ENCODE assay signal across 10 mouse cellular contexts in the genomic region with DNA sequence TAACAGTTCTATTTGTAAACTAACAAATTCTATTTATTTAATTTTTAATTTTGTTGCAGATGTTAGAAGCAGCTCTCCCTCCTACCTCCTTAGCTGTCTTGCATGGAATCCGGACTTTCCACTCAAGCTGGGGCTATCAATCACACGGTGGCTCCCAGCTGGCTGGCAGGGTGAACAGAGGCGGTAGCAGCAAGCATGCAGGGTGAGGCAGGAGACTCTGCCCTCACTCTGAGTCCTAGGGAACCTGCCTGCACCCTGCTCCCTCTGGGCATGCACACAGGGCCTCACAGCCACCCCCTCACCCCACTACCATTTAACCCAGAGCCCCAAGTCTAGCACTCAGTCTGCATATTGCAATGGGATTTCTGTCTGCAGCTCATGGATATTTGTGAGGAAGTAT.
DNase-seq lines count a peak whose midpoint lies in the region; ATAC-seq lines count a peak whose summit lies in the region.
"Had no signal": no experiment of that assay in that cellular context is flagged by ENCODE, and none has a peak within 500 bp of the region (broad histone marks: within the 10 kb centered on the region; RNA-seq: fewer than 3 reads in every experiment).

No protein-coding gene starts in this region.

- peak overlapping the region; percentile 51; the same call in 1 of the 2 replicates for H3K27ac ChIP-seq in forebrain, embryonic 10.5 days
- no peak overlapping the region for H3K27ac ChIP-seq in forebrain, embryonic 16.5 days (ENCODE audit: low read length)

- DNase-seq in forebrain, embryonic 10.5 days (ENCODE audit: extremely low spot score, low spot score), result no peak
- DNase-seq in 3T3-L1 (ENCODE audit: low read depth, low spot score), result peak; percentile 76
- peak; percentile 50 for DNase-seq in fat pad, adult 2 months (ENCODE audit: extremely low read depth, low read depth, low spot score)
- peak; percentile 51 for DNase-seq in kidney, postnatal 14 days
- DNase-seq in cerebellum, adult 18-20 months, result no peak
- DNase-seq in layer of hippocampus, postnatal 10 days (ENCODE audit: low spot score in 2 of 2), result no peak
- DNase-seq: lung, adult 18-20 months had no signal

- WGBS in forebrain, embryonic 10.5 days, result 23% methylated on average over 3 of the region's 3 CpGs
- WGBS in forebrain, embryonic 16.5 days, result 20% methylated on average over 3 of the region's 3 CpGs

- no peaks in the 10 kb centered on the region for H3K36me3 ChIP-seq in forebrain, embryonic 10.5 days (replicated peaks)
- H3K36me3 ChIP-seq in forebrain, embryonic 16.5 days (ENCODE audit: control insufficient read depth, insufficient read depth), result no peaks in the 10 kb centered on the region

- peaks cover 55% of the 10 kb centered on the region for H3K27me3 ChIP-seq in forebrain, embryonic 10.5 days (ENCODE audit: poor library complexity, severe bottlenecking)
- no peaks in the 10 kb centered on the region for H3K27me3 ChIP-seq in forebrain, embryonic 16.5 days (replicated peaks; ENCODE audit: control insufficient read depth, insufficient read depth, low read length)

- H3K4me2 ChIP-seq in forebrain, embryonic 16.5 days (ENCODE audit: low read length), result no peak overlapping the region

- H3K4me3 ChIP-seq in forebrain, embryonic 10.5 days, result no peak overlapping the region
- no peak overlapping the region for H3K4me3 ChIP-seq in forebrain, embryonic 16.5 days (replicated peaks; ENCODE audit: low read length)
- H3K4me3 ChIP-seq: layer of hippocampus, adult 2 months had no signal

- H3K9ac ChIP-seq in forebrain, embryonic 16.5 days (replicated peaks; ENCODE audit: low read depth, low read length), result no peak overlapping the region

- no peaks in the 10 kb centered on the region for H3K9me3 ChIP-seq in forebrain, embryonic 10.5 days
- H3K9me3 ChIP-seq in forebrain, embryonic 16.5 days (ENCODE audit: control insufficient read depth, low read length), result no peaks in the 10 kb centered on the region

- ATAC-seq in forebrain, embryonic 16.5 days, result no peak
- ATAC-seq in erythroblast, adult 5-6 weeks (replicated peaks; ENCODE audit: low FRiP score, poor library complexity, severe bottlenecking), result no peak

- H3K4me1 ChIP-seq in forebrain, embryonic 10.5 days, result peaks cover 57% of the 10 kb centered on the region
- H3K4me1 ChIP-seq in forebrain, embryonic 16.5 days (replicated peaks; ENCODE audit: control insufficient read depth, insufficient read depth, low read length), result peaks cover 50% of the 10 kb centered on the region

Comparison
In these comparisons a context has a peak if more than half of its experiments do, and no peak if none do; other contexts are left out.
1. DNase-seq: peak in 3T3-L1 (single experiment), fat pad, adult 2 months (single experiment) and kidney, postnatal 14 days (single experiment); none in forebrain, embryonic 10.5 days (single experiment), cerebellum, adult 18-20 months (0 of 2) and layer of hippocampus, postnatal 10 days (0 of 2).